Mouse (Mus musculus): ENCODE data around the gene Bend3.

GRCm38 (mm10) chr10:43507051-43507450, 28.4 kb downstream of the Bend3 start:
- TF ChIP-seq GATA1 (IDR thresholded peaks at IDR 0.05; ENCODE audit: low read length) (no peak), TAL1 (IDR thresholded peaks at IDR 0.05; ENCODE audit: low read length) (no peak)

Measured in erythroblast, embryonic 14.5 days (primary cell).